Mouse (Mus musculus) forebrain, embryonic 10.5 days (tissue): ENCODE results near the gene Thbd. TPM values are rescaled to one million over a fixed set of nuclear protein-coding genes. Genes with fewer than 3 reads are reported as not detected.

Source experiments
- DNase-seq: peaks from one replicate; pipeline ENCODE4 v3.0.0-alpha.2; 2017; ENCODE audit warnings: low spot score; ENCODE audit errors: extremely low spot score
- H3K27ac ChIP-seq: fragments of 300-500 bp; sonication (generic); 2 replicates; pipeline ENCODE4 v1.5.1; 2016; ENCODE audit warnings: mild to moderate bottlenecking
- H3K27me3 ChIP-seq: fragments of 300-500 bp; sonication (generic); 2 replicates; pipeline ENCODE4 v1.6.1; 2016; ENCODE audit warnings: mild to moderate bottlenecking; ENCODE audit not compliant: poor library complexity, severe bottlenecking
- H3K36me3 ChIP-seq: fragments of 300-500 bp; sonication (generic); replicated peaks from 2 replicates; pipeline ENCODE4 v1.6.1; 2016; ENCODE audit warnings: mild to moderate bottlenecking, moderate library complexity
- H3K4me1 ChIP-seq: fragments of 300-500 bp; sonication (generic); 2 replicates; pipeline ENCODE4 v1.6.1; 2016
- H3K4me3 ChIP-seq: fragments of 300-500 bp; sonication (generic); 2 replicates; pipeline ENCODE4 v1.5.1; 2016; ENCODE audit warnings: mild to moderate bottlenecking, moderate library complexity
- H3K9me3 ChIP-seq: fragments of 300-500 bp; sonication (generic); 2 replicates; pipeline ENCODE4 v1.6.1; 2016; ENCODE audit warnings: mild to moderate bottlenecking, moderate library complexity
- WGBS: fragments of 180-500 bp; shearing (Covaris S2); methylation state at CpG from one replicate; pipeline ENCODE4 v1.1.7; 2016; 5-methylcytosine and 5-hydroxymethylcytosine counted together
- polyA plus RNA-seq: library from polyadenylated mRNA; unstranded; fragments of >200 nt; fragmentation: Nextera tagmentation; extraction: Ambion mirVana; gene quantifications from 2 replicates; pipeline ENCODE4 v1.2.1, GENCODE M21; 2016

The Thbd gene
- 4.1 and 4.8 TPM in 2 replicates for polyA plus RNA-seq

- Histone ChIP-seq H3K9me3 (no peaks in the 10 kb centered on the region), H3K27ac (peak within 1 kb of the TSS; percentile 63), H3K4me3 (peak within 1 kb of the TSS; percentile 50), H3K27me3 (peaks cover 62% of the 10 kb centered on the region), H3K4me1 (peaks cover 38% of the 10 kb centered on the region), H3K36me3 (no peaks in the 10 kb centered on the region)
- peak; percentile 44 for DNase-seq
- 3% methylated on average over 35 of the region's 35 CpGs for whole genome bisulfite sequencing
These were observed at the start of gene Thbd for GRCm38 (mm10) chr2:148407870-148408760. Gene Thbd, minus strand, starts transcription at chr2:148408188.

GRCm38 (mm10) chr2:148455341-148455740 lies 47.4 kb upstream of the Thbd start:
- Histone ChIP-seq H3K36me3 (no peaks in the 10 kb centered on the region), H3K27me3 (no peaks in the 10 kb centered on the region), H3K4me1 (no peaks in the 10 kb centered on the region), H3K4me3 (no peak overlapping the region), H3K9me3 (no peaks in the 10 kb centered on the region), H3K27ac (no peak overlapping the region)
- no peak for DNase-seq

DNA sequence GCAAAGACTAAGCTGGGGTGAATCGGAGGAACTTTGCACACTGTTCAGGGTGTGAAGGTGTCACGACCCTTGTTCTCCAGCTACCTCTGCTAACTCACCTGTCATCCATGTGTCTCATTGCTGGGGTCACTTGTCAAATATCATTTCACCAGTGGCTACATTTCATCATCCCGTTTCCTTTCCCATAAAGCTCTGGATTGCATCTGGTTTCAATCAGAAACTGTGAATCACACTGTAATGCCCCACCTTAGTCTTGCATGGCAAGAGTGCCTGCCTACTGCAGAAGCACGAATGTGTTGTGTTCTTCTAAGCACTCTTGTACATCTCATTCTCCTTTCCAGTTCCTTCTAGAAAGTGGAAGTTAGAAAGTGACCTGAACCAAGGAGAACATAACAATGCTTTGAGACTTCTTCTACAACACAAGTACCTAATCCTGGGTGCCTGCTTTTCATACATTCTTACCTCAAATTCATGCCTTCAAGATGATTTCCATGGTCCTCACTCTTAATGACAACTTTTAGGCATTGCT lies 46.1 kb upstream of the Thbd start:
- no peak for DNase-seq
- Histone ChIP-seq H3K36me3 (no peaks in the 10 kb centered on the region), H3K4me1 (no peaks in the 10 kb centered on the region), H3K27ac (no peak overlapping the region), H3K27me3 (no peaks in the 10 kb centered on the region), H3K4me3 (no peak overlapping the region), H3K9me3 (no peaks in the 10 kb centered on the region)
- 83% methylated on average over 4 of the region's 4 CpGs for WGBS

DNA sequence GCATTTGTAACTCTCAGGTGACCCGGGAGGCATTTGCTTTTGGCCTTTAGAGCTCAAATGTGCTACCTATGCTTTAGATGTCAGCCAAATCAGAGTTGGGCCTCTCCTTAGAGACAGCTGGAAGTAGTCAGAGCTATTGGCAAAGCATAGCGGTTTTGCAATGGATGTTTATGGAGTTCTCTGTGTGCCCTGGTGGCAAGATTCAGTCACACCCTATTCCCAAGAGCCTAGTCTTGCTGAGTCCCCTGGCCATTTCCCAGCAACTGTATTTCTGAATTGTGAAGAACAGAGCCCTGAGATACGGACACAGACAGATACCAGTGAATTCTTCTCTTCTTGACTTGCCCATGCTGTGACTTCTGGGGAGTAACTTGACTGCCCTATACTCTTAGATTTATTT lies 45.1 kb upstream of the Thbd start:
- no peak overlapping the region for H3K4me3 ChIP-seq
- H3K36me3 ChIP-seq, result no peaks in the 10 kb centered on the region
- no peak overlapping the region for H3K27ac ChIP-seq
- no peaks in the 10 kb centered on the region for H3K4me1 ChIP-seq
- no peaks in the 10 kb centered on the region for H3K27me3 ChIP-seq
- 82% methylated on average over 3 of the region's 3 CpGs for WGBS
- H3K9me3 ChIP-seq, result no peaks in the 10 kb centered on the region
- no peak for DNase-seq

- H3K27ac ChIP-seq, result no peak overlapping the region
- WGBS, result 73% methylated on average over 5 of the region's 5 CpGs
These were observed 43.5 kb upstream of the Thbd start for GRCm38 (mm10) chr2:148451498-148451897.

GRCm38 (mm10) chr2:148450616-148451015 lies 42.6 kb upstream of the Thbd start:
- H3K4me3 ChIP-seq, result no peak overlapping the region
- no peak overlapping the region for H3K27ac ChIP-seq
- H3K9me3 ChIP-seq, result no peaks in the 10 kb centered on the region
- H3K36me3 ChIP-seq, result no peaks in the 10 kb centered on the region
- no peak for DNase-seq
- no peaks in the 10 kb centered on the region for H3K4me1 ChIP-seq
- no peaks in the 10 kb centered on the region for H3K27me3 ChIP-seq
- whole genome bisulfite sequencing, result 87% methylated on average over 5 of the region's 5 CpGs

More at GRCm38 (mm10) chr2:148451498-148451897, 43.5 kb upstream of the Thbd start:
- H3K9me3 ChIP-seq, result no peaks in the 10 kb centered on the region
- no peaks in the 10 kb centered on the region for H3K4me1 ChIP-seq
- H3K4me3 ChIP-seq, result no peak overlapping the region
- no peaks in the 10 kb centered on the region for H3K27me3 ChIP-seq
- no peaks in the 10 kb centered on the region for H3K36me3 ChIP-seq
- no peak for DNase-seq

GRCm38 (mm10) chr2:148449659-148450058 lies 41.7 kb upstream of the Thbd start:
- Histone ChIP-seq H3K4me3 (no peak overlapping the region), H3K9me3 (no peaks in the 10 kb centered on the region), H3K27me3 (no peaks in the 10 kb centered on the region), H3K4me1 (no peaks in the 10 kb centered on the region), H3K36me3 (no peaks in the 10 kb centered on the region), H3K27ac (no peak overlapping the region)
- 97% methylated on average over 1 of the region's 1 CpGs for WGBS
- no peak for DNase-seq

DNA sequence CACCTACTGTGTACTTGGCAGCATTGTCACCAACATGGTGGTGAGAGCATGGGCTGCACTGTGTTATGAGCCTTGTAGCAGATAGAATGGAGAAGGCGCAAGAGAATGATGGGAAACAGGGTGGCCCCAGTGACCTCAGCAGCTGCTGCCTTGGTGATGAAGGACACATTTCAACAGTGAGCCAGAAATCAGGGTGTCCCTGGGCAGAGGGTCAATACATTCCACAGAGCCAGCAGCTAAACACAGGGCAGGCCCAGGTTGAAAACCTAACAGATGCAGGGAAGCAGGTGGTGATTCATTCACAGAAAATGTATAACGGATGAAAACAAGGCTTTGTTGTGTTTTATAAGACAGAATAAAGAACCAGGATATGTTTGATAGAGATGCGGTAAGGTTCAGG lies 38.5 kb upstream of the Thbd start:
- Histone ChIP-seq H3K4me3 (no peak overlapping the region), H3K27ac (no peak overlapping the region), H3K4me1 (peaks cover 7% of the 10 kb centered on the region; the same call in 1 of the 2 replicates), H3K36me3 (no peaks in the 10 kb centered on the region), H3K27me3 (no peaks in the 10 kb centered on the region), H3K9me3 (no peaks in the 10 kb centered on the region)
- WGBS, result 82% methylated on average over 3 of the region's 3 CpGs
- DNase-seq, result no peak

- no peaks in the 10 kb centered on the region for H3K36me3 ChIP-seq
- no peak overlapping the region for H3K27ac ChIP-seq
- no peaks in the 10 kb centered on the region for H3K9me3 ChIP-seq
- H3K4me1 ChIP-seq, result peaks cover 9% of the 10 kb centered on the region; the same call in 1 of the 2 replicates
- DNase-seq, result no peak
- 90% methylated on average over 1 of the region's 1 CpGs for WGBS
- no peaks in the 10 kb centered on the region for H3K27me3 ChIP-seq
- H3K4me3 ChIP-seq, result no peak overlapping the region
These were observed 37.6 kb upstream of the Thbd start for GRCm38 (mm10) chr2:148445616-148446015.

DNA sequence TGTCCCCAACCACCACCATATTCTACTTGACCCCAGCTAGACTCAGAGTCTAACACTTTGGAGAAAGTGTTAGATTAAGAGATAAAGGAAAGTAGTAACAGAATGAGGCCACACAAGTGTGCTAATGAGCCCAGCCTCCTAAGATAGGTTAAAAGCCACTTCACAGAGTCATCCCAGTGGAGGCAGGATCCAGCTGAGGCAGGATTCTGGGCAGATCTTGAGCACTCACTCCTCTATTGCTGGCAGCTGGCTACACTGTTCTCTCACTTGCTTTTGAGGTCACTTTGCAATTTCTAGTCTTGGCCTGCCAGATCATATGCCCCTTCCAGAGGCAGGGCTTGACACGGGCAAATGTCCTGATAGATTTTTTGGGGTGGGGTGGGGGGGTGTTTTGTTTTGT lies 36.5 kb upstream of the Thbd start:
- WGBS, result 91% methylated on average over 1 of the region's 1 CpGs
- H3K4me1 ChIP-seq, result peaks cover 10% of the 10 kb centered on the region; the same call in 1 of the 2 replicates
- no peak for DNase-seq
- H3K27me3 ChIP-seq, result no peaks in the 10 kb centered on the region
- H3K27ac ChIP-seq, result no peak overlapping the region
- H3K36me3 ChIP-seq, result no peaks in the 10 kb centered on the region
- no peak overlapping the region for H3K4me3 ChIP-seq
- H3K9me3 ChIP-seq, result no peaks in the 10 kb centered on the region

DNA sequence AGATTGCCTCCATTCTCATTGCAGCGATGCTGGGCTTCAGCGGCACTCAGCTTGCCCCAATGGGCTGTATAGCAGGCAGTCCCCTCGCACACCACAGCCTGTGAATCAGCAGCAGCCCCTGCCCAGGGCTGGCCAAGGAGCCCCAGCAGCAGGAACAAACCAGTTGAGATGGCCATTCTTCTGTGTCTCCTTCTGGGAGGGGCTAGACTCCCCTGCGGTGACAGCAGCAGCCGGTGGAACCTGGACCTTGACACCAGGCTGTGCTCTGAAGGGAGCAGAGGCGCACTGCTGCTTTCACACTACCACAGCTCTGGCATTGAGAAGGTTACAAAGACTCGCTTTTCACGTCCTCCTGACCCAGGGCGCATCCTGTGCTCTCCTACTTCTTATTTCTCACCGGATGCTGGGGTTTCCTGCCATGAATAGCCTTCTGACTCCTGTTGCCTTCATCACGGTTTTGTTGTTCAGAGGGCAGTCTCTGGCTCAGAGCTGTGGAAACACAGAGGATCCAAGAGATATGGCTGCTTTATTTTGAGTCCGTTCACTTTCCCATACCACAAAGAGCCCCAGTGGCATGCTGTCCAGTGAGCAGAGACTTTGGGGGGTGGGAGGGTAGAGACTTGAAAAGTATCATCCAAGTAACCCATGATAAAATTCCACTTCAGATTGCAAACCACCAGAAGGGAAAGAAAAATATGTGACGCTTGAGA lies 35.4 kb upstream of the Thbd start, which contains the start of gene Cd93:
Cd93 (minus strand) TSS at position 315 of the 710 bp plus-strand sequence.
- peak within 1 kb of the TSS; percentile 27 for H3K4me3 ChIP-seq

GRCm38 (mm10) chr2:148442710-148443109 lies 34.7 kb upstream of the Thbd start:
- H3K27me3 ChIP-seq, result no peaks in the 10 kb centered on the region
- no peak for DNase-seq
- peak overlapping the region; percentile 27 for H3K4me3 ChIP-seq
- H3K27ac ChIP-seq, result peak overlapping the region; percentile 66
- WGBS, result 85% methylated on average over 4 of the region's 4 CpGs
- H3K9me3 ChIP-seq, result no peaks in the 10 kb centered on the region
- peaks cover 10% of the 10 kb centered on the region; the same call in 1 of the 2 replicates for H3K4me1 ChIP-seq
- no peaks in the 10 kb centered on the region for H3K36me3 ChIP-seq

More for the DNA sequence above, 35.4 kb upstream of the Thbd start, which contains the start of gene Cd93:
- DNase-seq, result no peak
- Histone ChIP-seq H3K27me3 (no peaks in the 10 kb centered on the region), H3K36me3 (no peaks in the 10 kb centered on the region), H3K9me3 (no peaks in the 10 kb centered on the region), H3K27ac (peak within 1 kb of the TSS; percentile 66), H3K4me1 (peaks cover 10% of the 10 kb centered on the region; the same call in 1 of the 2 replicates)
- WGBS, result 57% methylated on average over 13 of the region's 13 CpGs
